Mouse (Mus musculus): ENCODE results near the gene Gm38119. TPM values are rescaled to one million over a fixed set of nuclear protein-coding genes. Genes with fewer than 3 reads are reported as not detected.

Gene Gm38119
- polyA plus RNA-seq (2017; shearing (Covaris generic)): not detected

DNA sequence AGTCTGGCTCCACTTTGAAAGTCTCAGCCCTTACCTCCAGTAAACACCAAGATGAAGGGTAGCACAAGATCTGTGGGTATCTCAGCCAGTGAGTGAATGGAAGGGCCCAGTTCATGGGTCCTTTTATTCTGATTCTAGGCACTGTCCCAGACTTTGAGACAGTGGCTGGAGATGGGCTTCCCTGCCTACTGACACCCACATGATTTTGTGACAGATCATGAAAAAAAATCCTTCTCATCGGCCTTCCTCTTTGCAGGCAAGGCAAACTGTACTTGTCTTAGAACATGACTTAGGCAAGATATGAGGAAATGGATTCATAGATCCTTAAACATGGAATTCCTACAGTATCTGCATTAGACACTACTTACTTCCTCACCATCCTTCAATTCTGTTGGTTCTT lies at the start of gene Gm38119:
Gene Gm38119 (minus strand): TSS at position 101 of the 400 bp plus-strand sequence.

GRCm38 (mm10) chr3:92778799-92779198 lies 39.9 kb upstream of the Gm38119 start, which contains the start of gene Lce1i:
Gene Lce1i, minus strand, starts transcription at chr3:92778899.

DNA sequence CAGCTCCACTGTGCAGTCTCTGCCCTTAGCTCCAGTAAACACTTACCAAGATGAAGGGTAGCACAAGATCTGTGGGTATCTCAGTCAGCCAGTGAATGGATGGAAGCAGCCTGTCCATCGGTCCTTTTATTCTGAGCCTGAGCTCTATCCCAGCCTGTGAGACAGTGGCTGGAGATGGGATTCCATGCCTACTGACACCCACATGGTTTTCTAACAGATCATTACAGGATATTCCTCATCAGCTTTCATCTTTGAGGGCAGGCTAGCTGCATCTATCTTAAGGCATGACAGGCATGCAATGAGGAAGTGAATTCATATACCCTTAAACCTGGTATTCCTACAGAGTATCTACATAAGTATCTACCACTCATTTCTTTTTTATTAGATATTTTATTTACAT lies 26.1 kb upstream of the Gm38119 start, which contains the start of gene Lce1h:
Gene Lce1h (minus strand): TSS at position 101 of the 400 bp plus-strand sequence.

DNA sequence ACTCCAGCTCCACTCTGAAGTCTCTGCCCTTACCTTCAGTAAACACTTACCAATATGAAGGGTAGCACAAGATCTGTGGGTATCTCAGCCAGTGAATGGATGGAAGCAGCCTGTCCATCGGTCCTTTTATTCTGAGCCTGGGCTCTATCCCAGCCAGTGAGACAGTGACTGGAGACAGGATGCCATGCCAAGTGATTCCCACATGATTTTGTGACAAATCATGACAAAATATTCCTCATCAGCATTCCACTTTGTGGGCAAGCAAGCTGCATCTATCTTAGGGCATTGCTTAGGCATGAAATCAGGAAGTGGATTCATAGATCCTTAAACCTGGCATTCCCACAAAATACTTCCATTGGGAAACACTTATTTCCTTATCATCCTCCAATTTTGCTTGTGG lies 13.3 kb upstream of the Gm38119 start, which contains the start of gene Lce1g:
Gene Lce1g (minus strand): TSS at position 101 of the 400 bp plus-strand sequence.

DNA sequence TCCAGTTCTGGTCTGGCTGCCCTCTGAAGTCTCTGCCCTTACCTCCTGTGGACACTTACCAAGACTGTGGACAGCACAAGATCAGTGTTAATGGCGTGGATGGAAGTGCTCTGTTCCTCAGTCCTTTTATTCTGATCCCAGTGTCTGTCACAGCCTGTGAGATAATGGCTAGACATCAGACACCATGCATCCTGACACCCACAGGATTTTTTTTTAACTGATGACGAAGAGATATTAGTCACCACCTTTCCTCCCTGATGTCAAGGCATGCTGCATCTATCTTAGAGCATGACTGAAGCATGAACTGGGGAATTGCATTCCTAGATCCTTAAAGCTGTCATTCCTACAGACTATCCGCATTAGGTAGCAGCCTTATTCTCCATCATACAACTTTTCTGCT lies 18.6 kb downstream of the Gm38119 start, which contains the start of gene Lce1f:
Gene Lce1f (minus strand): TSS at position 101 of the 400 bp plus-strand sequence.

DNA sequence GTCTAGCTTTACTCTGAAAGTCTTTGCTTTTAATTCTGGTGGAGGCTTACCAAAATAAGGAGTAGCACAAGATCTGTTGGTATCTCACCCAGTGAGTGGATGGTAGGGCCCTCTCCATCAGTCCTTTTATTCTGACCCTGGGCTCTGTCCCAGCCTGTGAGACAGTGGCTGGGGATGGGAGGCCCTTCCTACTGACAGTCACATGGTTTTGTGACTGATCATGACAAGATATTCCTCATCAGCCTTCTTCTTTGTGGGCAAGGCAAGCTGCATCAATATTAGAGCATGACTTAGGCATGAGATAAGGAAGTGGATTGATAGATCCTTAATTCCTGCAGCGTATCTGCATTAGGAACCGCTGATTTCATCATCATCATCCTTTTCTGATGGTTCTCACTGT lies 29.9 kb downstream of the Gm38119 start, which contains the start of gene Lce1e:
Gene Lce1e (minus strand): TSS at position 101 of the 400 bp plus-strand sequence.

Other genes starting within 250 kb of the Gm38119 start
- gene Sprr4, start 238.6 kb downstream of the Gm38119 start, polyA plus RNA-seq (2017; shearing (Covaris generic)): not detected
- not detected for gene 2310046K23Rik, start 204.6 kb downstream of the Gm38119 start, polyA plus RNA-seq (2017; shearing (Covaris generic))
- gene Ivl, start 165.4 kb downstream of the Gm38119 start, polyA plus RNA-seq (2017; shearing (Covaris generic)): not detected
- not detected for gene Smcp, start 150.1 kb downstream of the Gm38119 start, polyA plus RNA-seq (2017; shearing (Covaris generic))
- not detected for gene 2210017I01Rik, start 131.6 kb downstream of the Gm38119 start, polyA plus RNA-seq (2017; shearing (Covaris generic))
- not detected for gene Lce6a, start 117.4 kb downstream of the Gm38119 start, polyA plus RNA-seq (2017; shearing (Covaris generic))
- not detected for gene Lce1a1, start 90.8 kb downstream of the Gm38119 start, polyA plus RNA-seq (2017; shearing (Covaris generic))
- gene Lce1b, start 82.2 kb downstream of the Gm38119 start, polyA plus RNA-seq (2017; shearing (Covaris generic)): not detected
- not detected for gene Lce1a2, start 68.8 kb downstream of the Gm38119 start, polyA plus RNA-seq (2017; shearing (Covaris generic))
- gene Lce1c, start 59.8 kb downstream of the Gm38119 start, polyA plus RNA-seq (2017; shearing (Covaris generic)): not detected
- gene Lce1d, start 51.9 kb downstream of the Gm38119 start, polyA plus RNA-seq (2017; shearing (Covaris generic)): not detected
- not detected for gene Lce1e, start 30.0 kb downstream of the Gm38119 start, polyA plus RNA-seq (2017; shearing (Covaris generic))
- not detected for gene Lce1f, start 18.7 kb downstream of the Gm38119 start, polyA plus RNA-seq (2017; shearing (Covaris generic))
- not detected for gene Lce1g, start 13.2 kb upstream of the Gm38119 start, polyA plus RNA-seq (2017; shearing (Covaris generic))
- gene Lce1h, start 26.0 kb upstream of the Gm38119 start, polyA plus RNA-seq (2017; shearing (Covaris generic)): not detected
- not detected for gene Lce1i, start 39.8 kb upstream of the Gm38119 start, polyA plus RNA-seq (2017; shearing (Covaris generic))
- gene Lce1j, start 51.4 kb upstream of the Gm38119 start, polyA plus RNA-seq (2017; shearing (Covaris generic)): not detected
- gene Lce1k, start 68.8 kb upstream of the Gm38119 start, polyA plus RNA-seq (2017; shearing (Covaris generic)): not detected
- gene Kprp, start 88.2 kb upstream of the Gm38119 start, polyA plus RNA-seq (2017; shearing (Covaris generic)): not detected
- gene Lce1l, start 112.2 kb upstream of the Gm38119 start, polyA plus RNA-seq (2017; shearing (Covaris generic)): not detected
- gene 2310050C09Rik, start 131.1 kb upstream of the Gm38119 start, polyA plus RNA-seq (2017; shearing (Covaris generic)): not detected
- gene Lce3a, start 187.1 kb upstream of the Gm38119 start, polyA plus RNA-seq (2017; shearing (Covaris generic)): not detected
- gene Lce3b, start 193.9 kb upstream of the Gm38119 start, polyA plus RNA-seq (2017; shearing (Covaris generic)): not detected
- gene Lce3c, start 205.4 kb upstream of the Gm38119 start, polyA plus RNA-seq (2017; shearing (Covaris generic)): not detected
- gene Lce3d, start 218.3 kb upstream of the Gm38119 start, polyA plus RNA-seq (2017; shearing (Covaris generic)): not detected
- gene Lce3e, start 228.0 kb upstream of the Gm38119 start, polyA plus RNA-seq (2017; shearing (Covaris generic)): not detected